In genomic region chr12:54261426-54261825, GRCm38 (mm10) we compare ENCODE assay signal across 14 mouse cellular contexts. TPM values are rescaled to one million over a fixed set of nuclear protein-coding genes. Genes with fewer than 3 reads are reported as not detected.
A peak's percentile ranks its signal among the peaks of the same experiment; 100 is the strongest.
DNase-seq lines count a peak whose midpoint lies in the region; ATAC-seq and TF ChIP-seq lines count a peak whose summit lies in the region.
"Had no signal": no experiment of that assay in that cellular context is flagged by ENCODE, and none has a peak within 500 bp of the region (broad histone marks: within the 10 kb centered on the region; RNA-seq: fewer than 3 reads in every experiment).

No protein-coding gene starts in this region.

- no peak overlapping the region for H3K4me3 ChIP-seq in liver, postnatal 0 days (ENCODE audit: low read depth, low read length)
- H3K4me3 ChIP-seq: embryonic facial prominence, embryonic 15.5 days; limb, embryonic 12.5 days had no signal

- intact Hi-C loops in heart, postnatal 10 days (cut with DNase I) = no loop called here

- H3K27ac ChIP-seq in liver, postnatal 0 days (ENCODE audit: low read depth) = no peak overlapping the region
- H3K27ac ChIP-seq: embryonic facial prominence, embryonic 15.5 days; limb, embryonic 12.5 days had no signal

- no peaks in the 10 kb centered on the region for H3K27me3 ChIP-seq in liver, postnatal 0 days (ENCODE audit: insufficient read depth, low read length)
- H3K27me3 ChIP-seq: embryonic facial prominence, embryonic 15.5 days; limb, embryonic 12.5 days had no signal

- peaks cover 20% of the 10 kb centered on the region for H3K4me1 ChIP-seq in liver, postnatal 0 days (ENCODE audit: insufficient read depth)

- no peaks in the 10 kb centered on the region for H3K9me3 ChIP-seq in liver, postnatal 0 days (ENCODE audit: low read length)
- H3K9me3 ChIP-seq: embryonic facial prominence, embryonic 15.5 days; limb, embryonic 12.5 days had no signal

- no peak overlapping the region for H3K4me2 ChIP-seq in liver, postnatal 0 days (ENCODE audit: low read depth, low read length)
- H3K4me2 ChIP-seq: embryonic facial prominence, embryonic 15.5 days; limb, embryonic 12.5 days; midbrain, embryonic 11.5 days had no signal

- 74% methylated on average over 5 of the region's 5 CpGs for WGBS in liver, postnatal 0 days (ENCODE audit: insufficient replicate concordance)

- ATAC-seq in liver, postnatal 0 days = peak; percentile 39

- DNase-seq in cerebellum, postnatal 14 days = peak; percentile 36 to 48
- no peak for DNase-seq in cerebellum, postnatal 4 days (ENCODE audit: low spot score in 2 of 2)
- peak; percentile 50 to 56 for DNase-seq in heart, postnatal 10 days
- no peak for DNase-seq in heart, adult 8-10 months (ENCODE audit: low spot score)
- DNase-seq in liver, postnatal 0 days = no peak
- DNase-seq in liver = no peak
- DNase-seq in ovary, adult 18-20 months (ENCODE audit: low spot score) = no peak
- no peak for DNase-seq in frontal cortex, postnatal 25 days (ENCODE audit: low spot score in 2 of 2)
- DNase-seq: lung, adult 18-20 months; lung, postnatal 36 days; thymus, postnatal 14 days had no signal

- TF ChIP-seq CTCF in liver, postnatal 0 days (IDR thresholded peaks at IDR 0.05; ENCODE audit: low read depth) = no peak

- TF ChIP-seq EP300 in liver, postnatal 0 days (IDR thresholded peaks at IDR 0.05; ENCODE audit: low read depth) = no peak

- H3K36me3 ChIP-seq in liver, postnatal 0 days (replicated peaks; ENCODE audit: insufficient read depth, low read length) = no peaks in the 10 kb centered on the region
- H3K36me3 ChIP-seq: embryonic facial prominence, embryonic 15.5 days; limb, embryonic 12.5 days had no signal

- no peak overlapping the region for H3K9ac ChIP-seq in liver, postnatal 0 days (replicated peaks)
- H3K9ac ChIP-seq: embryonic facial prominence, embryonic 15.5 days; limb, embryonic 12.5 days had no signal

RNA-seq across cellular contexts. Expression of gene Egln3, which starts 57.8 kb away (rescaled TPM):
- total RNA-seq in heart, postnatal 10 days (2021) = 10 to 100 TPM; 39.0 to 49.5 TPM
- 100 to 1,000 TPM in 2 of 4 experiments, 10 to 100 TPM in 2; 67.8 to 139 (median 92.1) TPM for total RNA-seq in heart, adult 8-10 months (2022)
- polyA plus RNA-seq in liver, postnatal 0 days (2015; fragmentation: Nextera tagmentation; extraction: Ambion mirVana) = 8.6 and 12.1 TPM in 2 replicates

Comparison
In these comparisons a context has a peak if more than half of its experiments do, and no peak if none do; other contexts are left out.
1. DNase-seq: peak in cerebellum, postnatal 14 days (2 of 2) and heart, postnatal 10 days (2 of 2); none in cerebellum, postnatal 4 days (0 of 2), heart, adult 8-10 months (single experiment), liver, postnatal 0 days (single experiment), liver (single experiment), ovary, adult 18-20 months (single experiment) and frontal cortex, postnatal 25 days (0 of 2).